Mouse (Mus musculus) midbrain, embryonic 15.5 days (tissue): ENCODE results near the gene Gdap2. TPM values are rescaled to one million over a fixed set of nuclear protein-coding genes. Genes with fewer than 3 reads are reported as not detected.

Source experiments
- ATAC-seq: fragments of 200-750 bp; cut with Nextera tagmentation; replicated peaks from 2 replicates; pipeline ENCODE4 v1.8.0; 2017; ENCODE audit warnings: moderate TSS enrichment
- H3K27ac ChIP-seq: fragments of 300-500 bp; sonication (generic); 2 replicates; pipeline ENCODE4 v1.5.1; 2015; ENCODE audit warnings: mild to moderate bottlenecking, inconsistent platforms
- H3K27me3 ChIP-seq: fragments of 300-500 bp; sonication (generic); replicated peaks from 2 replicates; pipeline ENCODE4 v1.6.1; 2015; ENCODE audit warnings: inconsistent platforms
- H3K36me3 ChIP-seq: fragments of 300-500 bp; sonication (generic); replicated peaks from 2 replicates; pipeline ENCODE4 v1.6.1; 2015; ENCODE audit warnings: inconsistent platforms
- H3K4me1 ChIP-seq: fragments of 300-500 bp; sonication (generic); 2 replicates; pipeline ENCODE4 v1.6.1; 2015; ENCODE audit warnings: inconsistent platforms
- H3K4me2 ChIP-seq: fragments of 300-500 bp; sonication (generic); 2 replicates; pipeline ENCODE4 v1.6.1; 2015; ENCODE audit warnings: inconsistent platforms, mild to moderate bottlenecking, moderate library complexity
- H3K4me3 ChIP-seq: fragments of 300-500 bp; sonication (generic); 2 replicates; pipeline ENCODE4 v1.5.1; 2015; ENCODE audit warnings: mild to moderate bottlenecking, inconsistent platforms
- H3K9ac ChIP-seq: fragments of 300-500 bp; sonication (generic); 2 replicates; pipeline ENCODE4 v1.6.1; 2015; ENCODE audit warnings: mild to moderate bottlenecking, inconsistent platforms
- H3K9me3 ChIP-seq: fragments of 300-500 bp; sonication (generic); 2 replicates; pipeline ENCODE4 v1.6.1; 2016; ENCODE audit warnings: inconsistent platforms
- WGBS: fragments of 180-500 bp; shearing (Covaris S2); methylation state at CpG from one replicate; pipeline ENCODE4 v1.1.7; 2015; ENCODE audit warnings: mixed read lengths; 5-methylcytosine and 5-hydroxymethylcytosine counted together
- polyA plus RNA-seq: library from polyadenylated mRNA; unstranded; fragments of >200 nt; fragmentation: Nextera tagmentation; extraction: Ambion mirVana; gene quantifications from 2 replicates; pipeline ENCODE4 v1.2.1, GENCODE M21; 2015

The Gdap2 gene
- polyA plus RNA-seq, 1 experiment from 2014 or later: 39.2 TPM

DNA sequence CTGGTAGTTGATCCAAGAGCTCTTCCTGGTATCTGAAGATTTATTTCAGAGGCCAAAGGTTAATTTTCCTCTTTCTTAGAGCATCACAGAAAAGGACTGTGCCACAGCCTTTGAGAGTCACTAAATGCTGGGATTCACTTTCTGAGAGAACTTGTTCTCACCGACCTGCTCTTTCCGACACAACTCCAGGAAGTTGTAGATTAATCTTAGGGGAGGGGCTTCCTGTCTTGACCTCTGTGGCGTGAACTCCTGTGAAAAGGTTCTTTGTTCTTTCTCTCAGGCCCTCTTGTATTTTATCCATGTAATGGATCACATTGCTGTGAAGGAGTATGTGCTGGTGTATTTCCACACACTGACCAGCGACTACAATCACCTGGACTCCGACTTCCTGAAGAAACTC is 32.0 kb downstream of the Gdap2 start:
- Histone ChIP-seq H3K4me1 (no peaks in the 10 kb centered on the region), H3K36me3 (peaks cover 48% of the 10 kb centered on the region), H3K9me3 (no peaks in the 10 kb centered on the region), H3K9ac (no peak overlapping the region), H3K4me2 (no peak overlapping the region), H3K4me3 (no peak overlapping the region), H3K27me3 (no peaks in the 10 kb centered on the region), H3K27ac (no peak overlapping the region)
- ATAC-seq: no peak
- WGBS: 79% methylated on average over 5 of the region's 5 CpGs

GRCm38 (mm10) chr3:100201554-100201953 is 39.4 kb downstream of the Gdap2 start:
- Histone ChIP-seq H3K27ac (no peak overlapping the region), H3K4me3 (no peak overlapping the region), H3K27me3 (no peaks in the 10 kb centered on the region), H3K9me3 (no peaks in the 10 kb centered on the region), H3K4me2 (no peak overlapping the region), H3K9ac (no peak overlapping the region), H3K4me1 (no peaks in the 10 kb centered on the region), H3K36me3 (peaks cover 44% of the 10 kb centered on the region)
- no peak for ATAC-seq
- 94% methylated on average over 7 of the region's 7 CpGs for WGBS

DNA sequence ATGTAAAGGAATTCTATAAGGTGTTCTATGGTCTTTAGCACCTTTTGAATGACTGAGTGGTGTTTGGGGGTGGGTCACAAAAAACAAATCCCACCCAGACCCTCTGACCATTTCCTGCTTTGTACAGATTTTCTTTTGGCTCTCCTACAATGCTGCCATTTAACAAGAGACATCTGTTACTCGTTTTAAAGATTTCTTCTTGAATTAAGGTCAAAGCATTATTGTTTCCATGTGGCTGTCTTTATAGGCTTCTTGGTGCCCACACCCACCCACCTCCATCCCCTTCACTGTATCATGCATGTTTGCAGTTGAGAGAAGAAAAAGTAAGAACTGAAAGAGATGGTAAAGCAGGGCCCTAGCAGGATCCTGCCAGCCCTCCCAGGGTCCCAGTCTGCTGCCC is 44.8 kb downstream of the Gdap2 start:
- Histone ChIP-seq H3K4me1 (no peaks in the 10 kb centered on the region), H3K27me3 (no peaks in the 10 kb centered on the region), H3K36me3 (peaks cover 35% of the 10 kb centered on the region), H3K9ac (no peak overlapping the region), H3K27ac (no peak overlapping the region), H3K4me2 (no peak overlapping the region), H3K9me3 (no peaks in the 10 kb centered on the region), H3K4me3 (no peak overlapping the region)
- 64% methylated on average over 1 of the region's 1 CpGs for WGBS
- no peak for ATAC-seq

- Histone ChIP-seq H3K27ac (no peak overlapping the region), H3K9ac (no peak overlapping the region), H3K27me3 (no peaks in the 10 kb centered on the region), H3K4me2 (no peak overlapping the region), H3K4me3 (no peak overlapping the region), H3K4me1 (no peaks in the 10 kb centered on the region), H3K9me3 (no peaks in the 10 kb centered on the region), H3K36me3 (no peaks in the 10 kb centered on the region)
- ATAC-seq: no peak
- 91% methylated on average over 5 of the region's 5 CpGs for WGBS
These were observed 53.3 kb downstream of the Gdap2 start for GRCm38 (mm10) chr3:100215469-100215868.

DNA sequence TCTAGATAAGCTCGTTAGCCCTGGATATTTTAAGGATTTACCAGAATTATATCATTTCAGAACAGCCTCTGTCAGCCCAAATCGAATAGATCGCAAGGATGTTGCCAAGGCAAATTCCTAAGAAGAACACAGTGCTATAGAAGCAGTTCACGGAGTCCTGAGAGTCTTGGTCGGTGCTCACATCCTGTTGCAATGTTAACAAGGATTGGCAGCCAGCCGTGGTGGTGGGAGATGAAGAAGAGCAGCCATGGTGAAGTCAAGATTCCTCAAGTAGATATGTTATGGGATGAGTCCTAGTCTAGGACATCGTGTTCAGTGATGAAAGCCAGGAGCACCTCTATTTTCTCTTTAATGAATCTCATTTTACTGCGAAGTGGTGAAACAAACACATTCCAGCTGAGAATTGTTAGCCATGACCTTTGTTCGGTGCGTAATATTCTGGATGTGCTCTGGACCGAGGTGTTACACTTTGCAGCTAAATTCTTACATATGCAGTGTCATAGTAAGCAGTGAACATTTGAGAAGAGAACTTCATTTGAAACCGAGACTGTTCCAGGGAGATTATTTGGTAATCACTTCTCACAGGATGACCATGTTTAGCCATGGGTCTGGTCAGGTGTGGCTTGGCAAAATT is 63.3 kb downstream of the Gdap2 start:
- Histone ChIP-seq H3K4me3 (no peak overlapping the region), H3K27me3 (no peaks in the 10 kb centered on the region), H3K4me2 (no peak overlapping the region), H3K9ac (no peak overlapping the region), H3K27ac (no peak overlapping the region), H3K36me3 (no peaks in the 10 kb centered on the region), H3K4me1 (no peaks in the 10 kb centered on the region), H3K9me3 (no peaks in the 10 kb centered on the region)
- ATAC-seq: no peak
- WGBS: 87% methylated on average over 12 of the region's 12 CpGs

DNA sequence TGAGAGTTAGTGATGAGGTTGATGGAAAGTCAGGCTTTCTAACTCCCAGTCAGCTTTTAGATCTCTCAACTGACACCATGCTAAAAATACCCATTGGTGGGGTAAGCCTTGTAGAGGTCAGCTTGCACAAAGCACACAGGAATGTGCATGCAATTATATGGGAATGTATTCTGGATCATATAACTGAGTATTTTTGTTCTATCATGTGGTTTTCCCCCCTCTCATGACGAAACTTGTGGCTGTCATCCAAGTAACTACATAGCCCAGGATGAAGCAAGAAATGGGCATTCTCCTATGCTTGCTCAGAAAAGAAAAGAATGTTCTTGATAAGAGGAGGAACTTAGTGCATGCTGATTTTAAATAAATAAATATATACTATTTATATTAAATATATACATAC is 65.3 kb downstream of the Gdap2 start:
- no peak overlapping the region for H3K27ac ChIP-seq
- no peaks in the 10 kb centered on the region for H3K36me3 ChIP-seq
- no peaks in the 10 kb centered on the region for H3K27me3 ChIP-seq
- no peaks in the 10 kb centered on the region for H3K9me3 ChIP-seq
- no peak overlapping the region for H3K4me3 ChIP-seq
- ATAC-seq: no peak
- WGBS: 76% methylated on average over 1 of the region's 1 CpGs
- H3K9ac ChIP-seq: no peak overlapping the region
- no peaks in the 10 kb centered on the region for H3K4me1 ChIP-seq
- H3K4me2 ChIP-seq: no peak overlapping the region

GRCm38 (mm10) chr3:100228981-100229380 is 66.8 kb downstream of the Gdap2 start:
- no peak overlapping the region for H3K4me3 ChIP-seq
- no peak for ATAC-seq
- H3K9me3 ChIP-seq: no peaks in the 10 kb centered on the region
- no peak overlapping the region for H3K27ac ChIP-seq
- no peaks in the 10 kb centered on the region for H3K36me3 ChIP-seq
- no peak overlapping the region for H3K4me2 ChIP-seq
- 90% methylated on average over 3 of the region's 3 CpGs for WGBS
- H3K9ac ChIP-seq: no peak overlapping the region
- no peaks in the 10 kb centered on the region for H3K4me1 ChIP-seq
- no peaks in the 10 kb centered on the region for H3K27me3 ChIP-seq

DNA sequence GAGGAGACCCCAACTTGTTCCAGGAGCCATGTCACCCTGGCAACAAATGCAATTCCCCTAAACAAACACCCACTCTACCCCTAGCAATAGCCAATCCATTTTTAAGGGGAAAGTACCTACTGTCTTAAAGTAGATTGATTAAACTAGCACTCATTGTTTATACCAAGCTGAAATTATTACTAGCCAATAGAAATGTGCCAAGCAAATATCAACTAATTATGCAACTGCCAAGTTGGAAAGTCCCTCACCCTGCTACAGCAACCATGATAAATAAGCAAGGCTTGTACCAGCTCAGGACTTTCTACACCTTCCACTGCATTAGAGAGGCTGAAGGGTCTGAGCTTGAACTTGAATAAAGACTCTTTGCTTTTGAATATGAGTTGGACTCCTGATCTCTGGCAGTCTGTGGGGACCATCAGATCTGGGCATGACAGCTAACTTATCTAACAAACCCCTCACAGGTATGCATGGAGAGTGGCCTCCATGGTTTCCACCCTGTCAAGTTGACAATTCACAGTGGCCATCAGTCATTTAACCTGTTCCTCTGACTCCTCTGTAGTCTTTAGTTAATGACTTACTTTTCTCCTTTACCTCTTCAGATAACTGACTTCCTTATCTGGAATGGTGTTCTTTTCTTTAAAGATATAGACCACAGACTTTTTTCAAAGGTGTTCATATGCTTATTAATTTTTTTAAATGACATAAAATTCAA is 74.7 kb downstream of the Gdap2 start:
- no peaks in the 10 kb centered on the region for H3K4me1 ChIP-seq
- no peak for ATAC-seq
- H3K9ac ChIP-seq: no peak overlapping the region
- no peak overlapping the region for H3K4me2 ChIP-seq
- H3K36me3 ChIP-seq: no peaks in the 10 kb centered on the region
- no peaks in the 10 kb centered on the region for H3K9me3 ChIP-seq
- no peak overlapping the region for H3K4me3 ChIP-seq
- H3K27ac ChIP-seq: no peak overlapping the region
- H3K27me3 ChIP-seq: no peaks in the 10 kb centered on the region

DNA sequence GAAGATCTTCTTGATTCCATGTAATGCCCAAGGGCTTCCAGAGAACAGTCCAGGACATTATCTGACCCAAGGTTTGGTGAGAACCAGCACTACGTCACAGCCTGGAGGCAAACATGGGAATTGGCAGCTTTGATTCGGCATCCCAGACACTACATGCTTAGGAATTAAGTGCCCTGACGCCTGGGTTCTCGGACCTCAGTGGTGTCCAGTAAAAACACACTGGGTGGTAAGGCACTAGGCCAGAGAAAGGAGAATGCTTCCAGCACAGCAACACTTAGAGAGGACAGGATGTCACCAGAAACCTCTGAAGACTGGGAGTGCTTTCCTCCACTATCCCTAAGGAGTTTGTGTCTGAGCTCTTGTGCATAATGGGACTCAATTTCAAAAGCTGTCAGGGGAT is 80.0 kb downstream of the Gdap2 start:
- no peak overlapping the region for H3K4me3 ChIP-seq
- 90% methylated on average over 4 of the region's 4 CpGs for WGBS
- H3K27me3 ChIP-seq: no peaks in the 10 kb centered on the region
- H3K9me3 ChIP-seq: no peaks in the 10 kb centered on the region
- H3K4me2 ChIP-seq: no peak overlapping the region
- no peak overlapping the region for H3K9ac ChIP-seq
- no peaks in the 10 kb centered on the region for H3K4me1 ChIP-seq
- no peak overlapping the region for H3K27ac ChIP-seq
- H3K36me3 ChIP-seq: no peaks in the 10 kb centered on the region
- ATAC-seq: no peak

GRCm38 (mm10) chr3:100246286-100246825 is 84.2 kb downstream of the Gdap2 start:
- no peaks in the 10 kb centered on the region for H3K9me3 ChIP-seq
- WGBS: 59% methylated on average over 4 of the region's 4 CpGs
- no peaks in the 10 kb centered on the region for H3K4me1 ChIP-seq
- no peak overlapping the region for H3K4me3 ChIP-seq
- ATAC-seq: no peak
- no peak overlapping the region for H3K9ac ChIP-seq
- H3K27ac ChIP-seq: no peak overlapping the region
- H3K27me3 ChIP-seq: no peaks in the 10 kb centered on the region
- no peak overlapping the region for H3K4me2 ChIP-seq
- H3K36me3 ChIP-seq: no peaks in the 10 kb centered on the region

Other genes starting within 250 kb of the Gdap2 start
- 36.6 and 44.3 TPM in 2 replicates for gene Wdr3, start within 50 bp of the Gdap2 start, polyA plus RNA-seq